Mouse (Mus musculus) left cerebral cortex, adult 9 months (tissue): ENCODE results near the gene Slc9a1.

Experiments
- DNase-seq, 2 experiments: peaks; one replicate each; pipeline ENCODE4 v3.0.0; 2022; ENCODE audit warnings: low spot score in 2 of 2

The Slc9a1 gene

GRCm38 (mm10) chr4:133439460-133440376 lies 70.2 kb downstream of the Slc9a1 start:
- DNase-seq, result no peak

DNA sequence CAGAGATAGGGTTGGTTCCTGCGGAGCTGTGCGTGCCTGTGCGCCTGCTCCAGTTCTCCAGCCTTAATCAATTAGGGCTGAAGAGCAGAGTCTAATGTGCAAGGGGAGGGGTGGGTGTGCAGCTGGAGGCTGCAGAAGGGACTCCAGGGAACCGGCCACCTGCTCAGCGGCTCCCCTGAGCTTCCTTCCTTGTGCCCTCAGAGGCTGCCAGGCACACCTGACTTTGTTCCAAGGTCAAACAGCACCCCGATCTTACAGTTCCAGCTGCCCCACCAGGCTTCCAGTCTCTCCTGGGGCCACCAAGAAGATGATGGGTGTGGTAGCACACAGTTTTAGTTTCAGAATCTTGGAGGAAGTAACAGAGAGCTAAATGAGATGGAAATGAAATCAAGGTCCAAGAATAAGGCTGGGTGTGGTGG lies 70.9 kb downstream of the Slc9a1 start:
- no peak for DNase-seq

- no peak for DNase-seq
These were observed 72.7 kb downstream of the Slc9a1 start for GRCm38 (mm10) chr4:133442194-133442593.

GRCm38 (mm10) chr4:133443085-133443484 lies 73.6 kb downstream of the Slc9a1 start:
- DNase-seq, result no peak

- DNase-seq, result no peak
These were observed 76.2 kb downstream of the Slc9a1 start for GRCm38 (mm10) chr4:133445727-133446126.

- DNase-seq, result no peak
These were observed 77.9 kb downstream of the Slc9a1 start for GRCm38 (mm10) chr4:133447366-133447765.

- DNase-seq, result no peak
These were observed 78.5 kb downstream of the Slc9a1 start for GRCm38 (mm10) chr4:133447967-133448366.

GRCm38 (mm10) chr4:133448708-133449388 lies 79.3 kb downstream of the Slc9a1 start:
- no peak for DNase-seq

DNA sequence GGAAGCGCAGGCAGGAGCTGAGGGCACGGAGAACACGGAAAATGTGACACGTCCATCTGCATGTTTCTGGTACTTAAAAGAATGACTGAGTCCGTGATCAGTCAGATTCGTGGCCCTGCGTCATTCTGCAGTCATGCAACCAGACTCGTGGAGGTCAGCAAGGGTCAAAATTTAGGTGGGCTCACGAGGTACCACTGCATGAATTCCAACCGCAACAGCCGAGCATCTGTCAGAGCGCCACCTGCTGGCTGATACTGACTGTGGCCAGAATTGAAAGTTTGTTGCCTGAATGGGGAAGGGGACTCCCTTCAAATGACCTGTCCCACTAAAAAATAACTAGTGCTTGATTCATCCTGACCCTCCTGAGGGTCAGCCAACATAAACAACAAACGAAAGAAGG lies 80.2 kb downstream of the Slc9a1 start:
- peak in 1 of 2 experiments; percentile 42 for DNase-seq

DNA sequence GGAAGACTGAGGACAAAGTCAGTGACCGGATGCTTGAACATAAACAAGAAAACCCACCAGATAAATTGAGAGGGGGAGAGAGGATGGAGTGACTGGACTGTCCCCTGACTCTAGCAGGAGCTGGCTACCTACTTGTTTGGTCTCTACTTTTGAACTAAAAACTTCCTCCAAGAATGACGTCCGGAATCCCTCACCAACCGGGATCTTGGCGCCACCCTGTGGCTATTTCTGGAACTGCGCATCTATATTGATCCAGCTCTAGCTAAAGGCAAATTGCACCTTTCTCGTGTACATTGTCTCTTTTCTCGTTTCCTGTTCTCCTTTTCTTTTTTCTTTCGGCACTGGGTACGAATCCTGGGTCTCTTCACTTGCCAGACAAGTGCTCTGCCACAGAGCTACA lies 82.0 kb downstream of the Slc9a1 start:
- DNase-seq, result peak in 1 of 2 experiments; percentile 90

DNA sequence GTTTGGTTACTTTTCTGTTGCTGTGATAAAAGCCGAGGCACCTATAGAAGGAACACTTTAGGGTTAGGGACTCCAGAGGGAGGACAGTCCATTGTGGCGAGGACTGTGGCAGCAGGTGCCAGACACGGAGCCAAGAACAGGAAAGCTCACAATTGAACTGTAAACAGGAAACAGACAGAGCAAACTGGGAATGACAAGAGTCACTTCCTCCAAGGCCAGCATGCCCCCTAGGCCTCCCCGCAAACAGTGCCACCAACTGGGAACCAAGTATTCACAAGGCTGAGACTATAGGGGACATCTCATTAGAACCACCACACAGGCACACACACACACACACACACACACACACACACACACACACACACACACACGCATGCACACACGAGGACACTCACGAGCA lies 82.9 kb downstream of the Slc9a1 start:
- DNase-seq, result no peak

DNA sequence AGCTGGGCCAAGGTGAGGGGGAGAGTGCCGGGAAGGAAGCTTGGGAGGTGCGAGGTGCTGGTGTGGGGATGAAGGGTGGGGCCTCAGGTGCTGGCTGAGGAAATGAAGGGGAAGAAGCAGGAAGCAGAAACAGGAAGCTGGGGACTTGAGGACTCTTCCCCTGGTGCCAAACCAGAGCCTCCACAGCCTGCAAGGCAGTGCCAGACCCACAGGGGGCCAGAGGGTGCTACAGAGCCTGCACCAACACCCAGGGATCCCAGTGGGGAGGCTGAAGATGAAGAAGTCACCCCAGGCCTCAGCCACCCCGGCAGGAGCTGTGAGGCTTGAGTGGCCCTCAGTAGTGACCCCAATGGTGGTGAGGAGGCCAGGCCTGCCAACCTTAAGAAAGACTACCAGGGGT lies 88.5 kb downstream of the Slc9a1 start:
- no peak for DNase-seq

DNA sequence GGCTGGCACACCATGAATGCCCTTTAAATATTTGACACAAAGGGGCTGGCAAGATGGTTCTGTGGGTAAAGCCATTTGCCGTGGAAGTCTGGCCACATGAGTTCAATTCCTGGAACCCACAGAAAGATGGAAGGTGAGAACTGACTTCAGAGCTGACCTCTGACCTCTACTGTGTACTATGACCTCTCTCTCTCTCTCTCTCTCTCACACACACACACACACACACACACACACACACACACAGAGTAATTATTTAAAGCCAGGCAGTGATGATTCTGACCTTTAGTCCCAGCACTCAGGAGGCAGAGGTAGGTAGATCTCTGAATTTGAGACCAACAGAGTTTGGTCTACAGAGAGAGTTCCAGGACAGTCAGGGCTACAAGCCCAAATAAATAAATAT lies 90.5 kb downstream of the Slc9a1 start:
- DNase-seq, result no peak

- no peak for DNase-seq
These were observed 91.4 kb downstream of the Slc9a1 start for GRCm38 (mm10) chr4:133460796-133461325.

- no peak for DNase-seq
These were observed 91.9 kb downstream of the Slc9a1 start for GRCm38 (mm10) chr4:133461362-133461761.

- no peak for DNase-seq
These were observed 93.7 kb downstream of the Slc9a1 start for GRCm38 (mm10) chr4:133463184-133463583.

DNA sequence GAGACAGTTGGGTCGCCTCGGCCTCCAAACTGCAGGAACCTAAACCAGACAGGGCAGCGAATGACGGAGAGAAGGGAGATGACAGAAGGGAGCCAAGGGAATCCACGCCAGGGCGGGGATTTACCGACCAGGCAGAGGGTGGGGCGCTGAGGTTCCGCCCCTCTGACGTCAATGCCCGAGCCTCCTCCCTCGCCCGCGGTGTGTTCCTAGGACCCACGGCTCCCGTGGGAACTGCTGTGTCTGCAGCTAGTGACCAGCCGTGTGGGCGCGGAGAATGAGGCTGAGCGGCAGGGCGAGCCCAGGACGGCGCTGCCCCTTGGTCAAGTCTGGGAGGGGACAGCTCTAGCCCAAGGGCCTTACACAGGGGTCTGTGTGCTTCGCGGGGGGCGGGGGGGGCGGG lies 98.6 kb downstream of the Slc9a1 start:
- peak; percentile 42 to 75 for DNase-seq

GRCm38 (mm10) chr4:133469122-133469521 lies 99.6 kb downstream of the Slc9a1 start:
- DNase-seq, result no peak

- DNase-seq, result no peak
These were observed 101.8 kb downstream of the Slc9a1 start for GRCm38 (mm10) chr4:133471135-133471821.
